Mouse (Mus musculus) lung, postnatal 0 days (tissue): ENCODE measurements around the gene Rhox2g. TPM values are rescaled to one million over a fixed set of nuclear protein-coding genes. Genes with fewer than 3 reads are reported as not detected.
"Not testable (repeated sequence)": the region's sequence is repeated elsewhere in the genome, so short reads cannot be mapped to it uniquely, and the experiment has no call there.

ENCODE experiments used
- ATAC-seq: fragments of 200-750 bp; cut with Nextera tagmentation; 2 replicates; pipeline ENCODE4 v1.8.0; 2017; ENCODE audit warnings: moderate library complexity
- DNase-seq: peaks from one replicate; pipeline ENCODE4 v3.0.0-alpha.2; 2016; ENCODE audit warnings: low spot score
- H3K27ac ChIP-seq: fragments of 300-500 bp; sonication (generic); 2 replicates; pipeline ENCODE4 v1.5.1; 2014; ENCODE audit warnings: antibody characterized with exemption, mild to moderate bottlenecking, low read length, mixed read lengths
- H3K27me3 ChIP-seq: fragments of 300-500 bp; sonication (generic); replicated peaks from 2 replicates; pipeline ENCODE4 v1.6.1; 2014; ENCODE audit warnings: low read length, mixed read lengths; ENCODE audit not compliant: insufficient read depth
- H3K36me3 ChIP-seq: fragments of 300-500 bp; sonication (generic); 2 replicates; pipeline ENCODE4 v1.6.1; 2014; ENCODE audit warnings: low read length, mixed read lengths; ENCODE audit not compliant: insufficient read depth
- H3K4me1 ChIP-seq: fragments of 300-500 bp; sonication (generic); 2 replicates; pipeline ENCODE4 v1.6.1; 2014; ENCODE audit warnings: antibody characterized with exemption, low read depth, low read length, mixed read lengths; ENCODE audit not compliant: insufficient read depth
- H3K4me2 ChIP-seq: fragments of 300-500 bp; sonication (generic); replicated peaks from 2 replicates; pipeline ENCODE4 v1.6.1; 2014; ENCODE audit warnings: low read depth, mild to moderate bottlenecking, low read length, moderate library complexity, mixed read lengths
- H3K4me3 ChIP-seq: fragments of 300-500 bp; sonication (generic); 2 replicates; pipeline ENCODE4 v1.5.1; 2014; ENCODE audit warnings: low read depth, low read length
- H3K9ac ChIP-seq: fragments of 300-500 bp; sonication (generic); replicated peaks from 2 replicates; pipeline ENCODE4 v1.6.1; 2014; ENCODE audit warnings: low read depth, mild to moderate bottlenecking
- H3K9me3 ChIP-seq: fragments of 300-500 bp; sonication (generic); 2 replicates; pipeline ENCODE4 v1.6.1; 2016; ENCODE audit warnings: low read length, mixed read lengths
- CTCF ChIP-seq: IDR thresholded peaks from 2 replicates; pipeline ENCODE4 v1.5.1; 2016; ENCODE audit warnings: antibody characterized with exemption, mild to moderate bottlenecking
- EP300 ChIP-seq: IDR thresholded peaks from 2 replicates; pipeline ENCODE4 v1.6.1; 2016; ENCODE audit warnings: antibody characterized with exemption, mild to moderate bottlenecking, control low read depth
- WGBS: fragments of 180-500 bp; shearing (Covaris S2); extraction: QIAGEN DNeasy Blood & Tissue Kit; methylation state at CpG from one replicate; pipeline ENCODE4 v1.1.7; 2014; 5-methylcytosine and 5-hydroxymethylcytosine counted together
- polyA plus RNA-seq: library from polyadenylated mRNA; unstranded; fragments of >200 nt; fragmentation: Nextera tagmentation; extraction: Ambion mirVana; gene quantifications from 2 replicates; pipeline ENCODE4 v1.2.1, GENCODE M21; 2015

The Rhox2g gene
- polyA plus RNA-seq = not detected in 2 replicates

DNA sequence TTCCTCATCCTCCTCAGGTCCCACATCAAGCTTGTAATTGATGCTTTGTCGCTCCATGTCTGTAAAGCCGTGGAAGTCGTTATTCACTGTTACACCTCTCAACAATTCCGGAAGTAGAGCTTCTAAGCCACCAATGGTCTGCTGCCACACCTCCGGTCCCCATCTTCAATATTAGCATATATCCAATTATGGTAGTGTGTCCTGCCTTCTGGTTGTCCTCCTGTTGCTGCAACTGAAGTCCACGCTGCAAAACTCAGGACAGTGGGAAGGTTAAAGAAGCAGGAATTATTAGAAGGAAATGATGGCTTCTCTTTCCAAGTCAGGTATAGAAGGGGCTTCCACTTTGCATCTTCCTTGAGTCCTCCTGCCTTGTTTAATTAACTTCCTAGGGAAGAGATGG, at the start of gene Rhox2g:
Gene Rhox2g (minus strand): TSS at position 101 of the 400 bp plus-strand sequence.
- not testable (repeated sequence) for ATAC-seq, H3K9me3 ChIP-seq, H3K27ac ChIP-seq, H3K4me3 ChIP-seq, H3K4me1 ChIP-seq, H3K36me3 ChIP-seq, H3K4me2 ChIP-seq, H3K27me3 ChIP-seq, H3K9ac ChIP-seq, DNase-seq
- WGBS = 78% methylated on average over 6 of the region's 6 CpGs

DNA sequence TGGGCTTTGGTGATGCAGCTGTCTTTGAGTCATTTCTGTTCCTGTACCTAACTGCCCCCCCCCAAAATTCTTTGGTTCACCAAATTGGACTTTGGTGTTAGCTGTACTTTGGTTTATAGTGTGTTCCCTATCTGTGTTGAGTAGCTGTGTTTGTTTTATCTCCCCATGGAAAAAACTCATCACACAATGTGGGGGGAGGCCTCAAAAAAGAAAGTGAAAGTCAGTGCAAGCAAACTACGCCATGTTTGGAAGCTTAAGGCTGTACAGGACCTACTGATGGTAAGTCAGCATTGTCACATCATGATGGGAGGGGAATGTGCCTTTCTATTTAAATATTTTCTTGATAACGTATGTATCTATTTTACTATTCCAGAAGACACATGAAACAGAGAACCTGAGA, 49.0 kb upstream of the Rhox2g start:
- Histone ChIP-seq H3K36me3 (no peaks in the 10 kb centered on the region), H3K9me3 (no peaks in the 10 kb centered on the region), H3K27me3 (no peaks in the 10 kb centered on the region), H3K27ac (no peak overlapping the region), H3K9ac (no peak overlapping the region), H3K4me3 (no peak overlapping the region), H3K4me2 (no peak overlapping the region), H3K4me1 (no peaks in the 10 kb centered on the region)
- ATAC-seq (no peak), DNase-seq (no peak)
- 59% methylated on average over 2 of the region's 2 CpGs for WGBS
- no peak for TF ChIP-seq EP300
- no peak for TF ChIP-seq CTCF

DNA sequence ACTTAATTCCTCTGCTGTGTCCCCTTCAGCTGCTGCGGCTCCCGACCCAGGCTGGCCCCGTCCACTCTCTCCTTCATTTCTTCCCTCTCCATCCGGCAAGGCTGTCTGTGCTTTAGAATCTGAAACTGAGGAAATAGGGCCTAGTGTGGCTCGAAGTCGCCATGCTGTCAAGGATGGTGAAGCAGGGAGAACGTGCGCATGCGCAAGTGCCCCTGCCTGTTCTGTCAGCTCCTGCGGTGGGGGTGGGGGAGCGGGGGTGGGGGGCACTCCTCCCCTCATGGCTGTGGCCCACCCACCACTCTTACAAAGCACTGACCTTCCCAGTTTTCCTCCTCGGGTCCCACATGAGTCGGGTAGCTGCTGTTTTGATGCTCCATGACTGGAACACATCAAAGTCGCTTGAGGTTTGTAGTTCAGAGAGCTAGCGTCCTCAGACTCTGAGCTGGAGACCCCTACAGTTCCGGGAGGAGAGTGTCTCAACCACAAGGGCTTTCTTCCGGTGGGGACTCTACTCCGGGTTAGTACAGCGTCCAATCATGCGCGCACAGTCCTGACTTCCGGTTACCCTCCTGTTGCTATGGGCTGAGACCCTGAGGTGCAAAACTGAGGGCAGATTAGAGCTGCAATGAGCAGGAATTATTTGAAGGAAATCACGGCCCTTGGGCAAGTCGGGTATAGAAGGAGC, 39.9 kb upstream of the Rhox2g start:
- Histone ChIP-seq H3K4me1 (no peaks in the 10 kb centered on the region), H3K4me3 (no peak overlapping the region), H3K9me3 (no peaks in the 10 kb centered on the region), H3K9ac (no peak overlapping the region), H3K27me3 (no peaks in the 10 kb centered on the region), H3K27ac (no peak overlapping the region), H3K36me3 (no peaks in the 10 kb centered on the region), H3K4me2 (no peak overlapping the region)
- TF ChIP-seq CTCF = no peak
- TF ChIP-seq EP300 = no peak
- ATAC-seq (no peak), DNase-seq (no peak)
- WGBS = 82% methylated on average over 21 of the region's 24 CpGs

DNA sequence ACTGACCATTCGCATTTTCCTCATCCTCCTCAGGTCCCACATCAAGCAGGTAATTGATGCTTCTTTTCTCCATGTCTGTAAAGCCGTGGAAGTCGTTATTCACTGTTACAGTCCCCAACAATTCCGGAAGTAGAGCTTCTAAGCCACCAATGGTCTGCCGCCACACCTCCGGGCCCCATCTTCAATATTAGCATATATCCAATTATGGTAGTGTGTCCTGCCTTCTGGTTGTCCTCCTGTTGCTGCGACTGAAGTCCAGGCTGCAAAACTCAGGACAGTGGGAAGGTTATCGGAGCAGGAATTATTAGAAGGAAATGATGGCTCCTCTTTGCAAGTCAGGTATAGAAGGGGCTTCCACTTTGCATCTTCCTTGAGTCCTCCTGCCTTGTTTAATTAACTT, 29.9 kb upstream of the Rhox2g start, which contains the start of gene Rhox2h:
Gene Rhox2h (minus strand): TSS at position 101 of the 400 bp plus-strand sequence.
- not testable (repeated sequence) for H3K4me1 ChIP-seq

DNA sequence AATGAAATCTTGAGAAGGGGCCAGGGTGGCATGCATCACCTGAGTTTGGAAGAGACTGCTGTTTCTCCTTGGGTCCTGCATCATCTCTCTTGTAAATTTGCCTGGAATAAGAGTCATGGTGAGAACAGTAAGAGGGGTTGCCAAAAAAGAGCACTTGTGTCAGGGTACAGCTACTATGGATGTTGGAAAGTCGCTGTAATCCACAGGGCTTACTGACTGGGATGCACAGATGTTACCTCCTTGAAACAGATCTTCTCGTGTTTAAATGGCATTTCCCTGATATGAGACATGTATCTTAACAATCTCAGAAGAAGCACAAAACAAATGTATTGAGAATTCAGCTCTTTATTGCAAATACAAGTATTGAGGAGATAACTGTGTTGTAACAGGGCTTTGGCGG, 25.4 kb upstream of the Rhox2g start, which contains the start of gene Rhox3h:
Gene Rhox3h (minus strand): TSS at position 101 of the 400 bp plus-strand sequence.
- 100% methylated on average over 1 of the region's 3 CpGs for whole genome bisulfite sequencing
- H3K4me2 ChIP-seq, ATAC-seq, H3K27me3 ChIP-seq, H3K9ac ChIP-seq, DNase-seq, H3K4me1 ChIP-seq, H3K27ac ChIP-seq, H3K36me3 ChIP-seq, H3K4me3 ChIP-seq, H3K9me3 ChIP-seq: not testable (repeated sequence)

More for the DNA sequence above, 29.9 kb upstream of the Rhox2g start, which contains the start of gene Rhox2h:
- H3K36me3 ChIP-seq, H3K4me2 ChIP-seq, DNase-seq, H3K4me3 ChIP-seq, ATAC-seq, H3K9me3 ChIP-seq, H3K27ac ChIP-seq, H3K27me3 ChIP-seq, H3K9ac ChIP-seq: not testable (repeated sequence)
- 87% methylated on average over 8 of the region's 8 CpGs for WGBS

DNA sequence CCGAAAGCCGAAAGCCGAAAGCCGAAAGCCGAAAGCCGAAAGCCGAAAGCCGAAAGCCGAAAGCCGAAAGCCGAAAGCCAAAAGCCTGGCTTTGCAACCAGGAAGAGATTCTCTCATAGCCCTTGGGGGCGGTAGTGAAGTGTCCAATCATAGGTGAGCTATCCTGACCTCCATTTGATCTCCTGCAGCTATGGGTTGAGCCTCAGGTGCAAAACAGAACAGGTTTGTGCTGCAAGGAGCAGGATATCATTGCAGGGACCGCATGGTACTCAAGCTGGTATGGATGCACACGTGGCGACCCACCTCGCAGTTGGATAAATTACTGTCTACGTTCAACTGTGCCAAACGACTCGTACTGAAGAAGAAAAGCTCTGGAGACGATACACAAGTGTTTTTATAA, 8.0 kb upstream of the Rhox2g start, which contains the start of gene Rhox4g:
Gene Rhox4g (minus strand): TSS at position 101 of the 400 bp plus-strand sequence.
- not testable (repeated sequence) for H3K9ac ChIP-seq, H3K27me3 ChIP-seq, H3K4me3 ChIP-seq, H3K27ac ChIP-seq, H3K36me3 ChIP-seq, H3K4me1 ChIP-seq, DNase-seq, H3K9me3 ChIP-seq, ATAC-seq, H3K4me2 ChIP-seq
- 86% methylated on average over 16 of the region's 20 CpGs for WGBS

DNA sequence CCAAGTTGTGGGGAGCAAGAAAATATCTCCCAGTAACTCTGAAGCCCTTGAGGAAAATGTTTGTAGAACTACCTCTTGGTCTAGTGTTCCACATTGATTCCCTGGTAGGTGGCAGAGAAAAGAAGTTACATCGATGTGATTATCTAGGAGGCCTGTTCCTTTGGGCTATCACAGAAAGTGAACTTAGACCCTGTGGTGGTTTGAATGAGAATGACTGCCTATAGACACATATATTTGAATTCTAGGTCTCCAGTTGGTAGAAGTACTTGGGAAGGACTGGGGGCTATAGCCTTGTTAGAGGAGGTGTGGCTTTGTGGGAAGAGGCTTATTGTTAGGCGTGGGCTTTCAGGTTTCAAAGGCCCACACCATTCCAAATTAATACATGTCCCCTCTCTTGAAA, 14.8 kb downstream of the Rhox2g start, which contains the start of gene Rhox3g:
Gene Rhox3g (minus strand): TSS at position 101 of the 400 bp plus-strand sequence.
- H3K9ac ChIP-seq, H3K4me3 ChIP-seq, H3K27ac ChIP-seq, H3K27me3 ChIP-seq, ATAC-seq, H3K4me2 ChIP-seq, DNase-seq, H3K36me3 ChIP-seq, H3K9me3 ChIP-seq, H3K4me1 ChIP-seq: not testable (repeated sequence)
- 96% methylated on average over 2 of the region's 2 CpGs for WGBS

DNA sequence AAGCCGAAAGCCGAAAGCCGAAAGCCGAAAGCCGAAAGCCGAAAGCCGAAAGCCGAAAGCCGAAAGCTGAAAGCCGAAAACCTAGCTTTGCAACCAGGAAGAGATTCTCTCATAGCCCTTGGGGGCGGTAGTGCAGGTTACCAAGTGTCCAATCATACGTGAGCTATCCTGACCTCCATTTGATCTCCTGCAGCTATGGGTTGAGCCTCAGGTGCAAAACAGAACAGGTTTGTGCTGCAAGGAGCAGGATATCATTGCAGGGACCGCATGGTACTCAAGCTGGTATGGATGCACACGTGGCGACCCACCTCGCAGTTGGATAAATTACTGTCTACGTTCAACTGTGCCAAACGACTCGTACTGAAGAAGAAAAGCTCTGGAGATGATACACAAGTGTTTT, 35.7 kb downstream of the Rhox2g start, which contains the start of gene Rhox4f:
Gene Rhox4f (minus strand): TSS at position 101 of the 400 bp plus-strand sequence.
- 86% methylated on average over 7 of the region's 19 CpGs for WGBS
- H3K36me3 ChIP-seq, H3K27me3 ChIP-seq, H3K9me3 ChIP-seq, H3K9ac ChIP-seq, H3K4me2 ChIP-seq, DNase-seq, H3K4me1 ChIP-seq, H3K4me3 ChIP-seq, H3K27ac ChIP-seq, ATAC-seq: not testable (repeated sequence)
